Mouse (Mus musculus) hematopoietic stem cell, adult 5-6 weeks (primary cell): ENCODE data around the gene Shc3. TPM values are rescaled to one million over a fixed set of nuclear protein-coding genes. Genes with fewer than 3 reads are reported as not detected.

Source experiments
- ATAC-seq, 2 experiments: fragments of 125-278 bp in 1 of 2; replicated peaks in 1 of 2; 2 replicates each; pipeline ENCODE4 v1.8.0; 2016 to 2017; ENCODE audit warnings: inconsistent platforms in 2 of 2, mild to moderate bottlenecking in 2 of 2, moderate number of reproducible peaks in 2 of 2, low read depth in 1 of 2, moderate TSS enrichment in 1 of 2; ENCODE audit not compliant: low FRiP score in 2 of 2, poor library complexity in 2 of 2, severe bottlenecking in 2 of 2, insufficient read depth in 1 of 2, low TSS enrichment in 1 of 2
- total RNA-seq: library from RNA; stranded (forward); fragments of 172-1452, 232-1000 nt; gene quantifications from 2 replicates; pipeline ENCODE4 v1.2.3, GENCODE M21; 2017

The Shc3 gene
- total RNA-seq, 1 experiment from 2014 or later, result not detected

DNA sequence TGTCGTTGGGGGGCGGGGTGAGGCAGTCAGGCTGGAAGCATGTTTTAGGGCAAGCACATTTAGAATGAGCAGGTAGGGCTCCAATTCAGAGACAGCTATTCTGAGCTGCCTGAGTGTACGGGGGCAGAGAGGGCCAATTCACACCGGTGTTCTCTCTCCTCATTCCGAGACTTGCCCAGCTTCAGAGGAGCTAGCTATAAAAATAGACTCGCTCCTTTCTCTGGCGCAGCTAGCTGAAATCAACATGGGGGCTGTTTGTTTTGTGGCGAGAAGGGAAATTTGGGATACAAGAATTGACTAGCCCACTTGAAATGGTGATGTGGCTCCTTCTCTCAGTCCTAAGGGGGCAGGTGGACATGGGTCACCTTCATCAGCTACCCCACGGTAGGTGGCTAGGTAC is 60.4 kb downstream of the Shc3 start:
- no peak for ATAC-seq

DNA sequence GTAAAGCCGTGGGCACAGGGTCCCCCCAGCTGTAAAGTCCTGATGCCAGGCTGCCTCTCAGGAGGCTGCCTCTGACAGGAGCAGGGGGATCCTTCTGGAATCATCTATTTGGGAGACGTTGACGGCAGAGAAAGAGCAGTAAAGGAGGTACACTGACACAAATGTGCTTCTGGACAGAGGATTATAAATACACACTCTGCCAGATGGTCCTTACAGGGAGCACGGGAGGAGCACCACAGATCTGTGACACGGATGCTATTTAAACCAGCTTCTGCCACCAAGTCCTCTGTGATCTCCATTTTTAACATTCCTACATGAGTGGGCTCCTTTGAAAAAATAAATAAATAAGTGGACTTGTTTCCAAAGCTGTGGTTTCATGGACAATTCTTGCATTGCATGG is 63.5 kb downstream of the Shc3 start:
- no peak for ATAC-seq

DNA sequence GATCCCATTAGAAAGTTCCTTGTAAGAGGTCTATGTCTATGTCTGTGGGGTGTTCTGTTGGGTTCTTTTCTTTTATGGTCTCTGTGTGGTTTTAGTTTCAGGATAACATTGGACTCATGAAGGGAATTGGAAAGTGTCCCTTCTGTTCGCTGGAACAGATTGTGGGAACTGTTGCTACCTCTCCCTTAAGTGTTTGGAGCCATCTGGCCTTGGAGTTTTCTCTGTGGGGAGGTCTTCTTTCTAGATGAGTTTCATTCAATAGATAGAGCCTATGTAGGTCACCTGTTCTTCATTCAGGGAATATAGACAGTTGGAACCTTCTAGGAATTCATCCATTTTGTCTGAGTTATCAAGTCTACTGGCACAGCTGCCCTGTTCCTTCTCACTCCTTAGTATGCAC is 69.5 kb downstream of the Shc3 start:
- ATAC-seq, result no peak

DNA sequence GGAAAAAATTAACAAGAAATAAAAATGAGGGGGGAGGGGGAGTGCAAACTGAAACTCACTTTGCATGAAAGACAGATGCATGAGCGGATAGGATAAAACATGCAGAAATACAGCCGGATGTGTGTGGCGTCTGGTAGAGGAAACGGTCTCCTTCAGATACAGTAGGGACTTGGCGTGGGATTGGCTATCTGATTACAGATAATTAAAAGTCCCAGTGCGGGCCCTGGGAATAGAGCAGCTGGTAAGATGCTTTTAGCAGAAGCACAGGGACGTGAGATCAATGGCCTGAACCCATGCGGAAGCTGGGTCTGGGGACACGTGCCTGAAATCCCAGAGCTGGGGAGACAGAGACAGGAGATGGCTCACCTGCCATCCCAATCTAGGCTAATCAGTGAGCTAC is 75.5 kb downstream of the Shc3 start:
- no peak for ATAC-seq

DNA sequence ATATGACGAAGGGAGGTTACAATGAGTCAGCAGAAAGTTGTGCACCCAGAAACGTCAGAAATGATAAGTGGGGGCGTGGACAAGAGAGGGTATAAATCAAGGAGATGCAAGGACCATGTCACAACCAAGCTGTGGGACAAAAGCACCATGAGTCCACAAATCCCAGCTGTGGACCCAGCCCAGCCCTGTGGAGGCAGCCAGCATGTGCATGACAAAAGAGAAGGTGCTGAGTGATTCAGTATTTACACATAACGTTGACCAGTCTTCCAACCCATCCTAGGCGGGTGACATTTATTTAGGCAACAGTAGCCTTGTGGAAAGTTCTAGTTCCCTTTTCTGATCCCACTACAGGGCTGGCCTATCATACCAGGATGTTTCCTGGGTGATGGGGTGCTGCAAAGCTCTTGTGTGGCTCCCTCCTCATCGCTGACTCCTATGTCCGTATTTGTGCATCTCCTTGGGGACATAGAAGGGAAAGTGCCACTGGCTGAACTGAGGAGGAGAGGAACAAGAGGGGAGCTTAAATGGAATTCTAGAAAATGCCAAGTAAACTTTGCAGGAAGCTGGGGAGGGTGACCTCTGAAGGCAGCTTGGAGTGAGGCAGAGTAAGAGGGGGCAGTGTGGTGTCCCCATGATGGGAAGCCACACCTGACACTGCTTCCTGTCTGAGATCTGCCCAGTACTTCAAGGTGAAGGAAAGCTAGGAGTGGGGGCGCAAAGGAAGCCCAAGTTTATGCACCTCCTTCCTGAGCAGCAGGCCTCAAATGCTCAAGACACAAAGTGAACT is 77.4 kb downstream of the Shc3 start:
- peak; percentile 14 to 22; a peak in 2 of 4 replicates for ATAC-seq

DNA sequence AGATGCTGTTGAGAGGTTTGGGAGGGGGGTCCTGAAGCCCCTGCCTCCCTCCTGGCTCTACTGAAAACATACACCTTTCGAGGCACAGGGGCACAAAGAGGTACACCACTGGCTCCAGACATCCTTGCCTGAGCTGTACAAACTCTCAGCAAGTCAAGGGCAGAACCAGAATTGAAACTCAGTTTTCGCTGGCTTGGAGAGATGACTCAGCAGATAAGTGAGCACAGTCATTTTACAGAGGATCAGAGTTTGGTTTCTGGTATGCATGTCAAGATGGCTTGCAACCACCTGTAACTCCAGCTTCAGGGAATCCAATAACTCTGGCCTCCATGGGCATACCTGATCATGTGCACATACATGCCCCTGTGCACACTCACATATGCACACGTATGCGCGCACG is 79.0 kb downstream of the Shc3 start:
- ATAC-seq, result no peak

DNA sequence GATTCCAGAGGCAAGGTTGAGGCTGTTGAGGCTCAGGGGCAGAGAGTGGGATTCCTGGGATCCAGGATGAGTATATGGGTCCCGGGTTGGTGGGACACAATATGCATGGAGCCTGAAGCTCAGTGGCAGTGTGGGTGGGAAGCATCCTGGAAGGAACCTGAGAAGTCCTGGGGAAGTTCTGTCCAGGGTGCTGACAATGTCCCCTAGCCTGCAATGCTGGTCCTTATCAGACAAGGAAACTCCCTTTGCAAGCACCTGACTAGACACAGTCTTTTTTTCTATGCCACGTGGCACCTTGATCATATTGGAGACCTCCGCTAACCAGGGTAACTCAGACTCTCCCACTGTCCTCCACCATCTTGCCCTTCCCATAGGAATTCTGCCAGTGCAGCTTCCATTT is 80.3 kb downstream of the Shc3 start:
- no peak for ATAC-seq

DNA sequence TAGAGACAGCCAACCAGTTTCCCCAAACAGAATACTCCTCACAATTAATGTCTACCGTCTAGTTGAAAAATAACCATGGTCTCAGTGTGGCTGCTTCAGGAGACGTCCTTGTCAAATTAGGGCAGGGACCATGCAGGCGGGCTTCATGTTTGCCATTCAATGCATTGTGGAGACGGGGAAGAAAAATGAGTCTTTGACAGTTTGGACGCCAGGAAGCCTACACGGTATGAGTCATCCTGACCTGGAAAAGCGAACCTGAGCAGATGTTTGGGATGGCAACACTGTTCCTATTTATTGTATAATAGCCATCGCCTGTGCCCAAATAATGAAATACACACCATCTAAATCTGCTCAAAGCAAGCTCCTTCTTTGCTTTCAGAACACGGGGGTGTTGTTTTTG is 83.9 kb downstream of the Shc3 start:
- ATAC-seq, result no peak

DNA sequence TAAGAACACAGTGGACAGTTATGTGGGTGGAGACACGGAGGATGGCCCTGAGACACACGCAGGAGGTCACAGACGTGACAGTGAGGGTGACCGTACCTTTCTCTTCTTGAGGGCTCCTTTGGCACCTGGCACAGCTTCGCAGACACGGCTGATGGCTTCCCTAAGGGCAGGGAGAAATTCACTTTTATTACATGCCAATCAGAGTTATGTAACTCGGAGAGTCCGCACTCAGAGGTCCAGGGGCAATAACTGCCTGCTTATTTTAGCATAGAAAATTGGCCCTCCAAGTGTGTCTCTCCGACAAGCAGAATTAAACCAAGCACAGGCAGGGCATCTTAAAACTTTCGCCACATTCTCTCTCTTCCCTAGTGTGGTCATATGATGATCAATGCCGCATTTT is 86.4 kb downstream of the Shc3 start:
- ATAC-seq, result no peak

DNA sequence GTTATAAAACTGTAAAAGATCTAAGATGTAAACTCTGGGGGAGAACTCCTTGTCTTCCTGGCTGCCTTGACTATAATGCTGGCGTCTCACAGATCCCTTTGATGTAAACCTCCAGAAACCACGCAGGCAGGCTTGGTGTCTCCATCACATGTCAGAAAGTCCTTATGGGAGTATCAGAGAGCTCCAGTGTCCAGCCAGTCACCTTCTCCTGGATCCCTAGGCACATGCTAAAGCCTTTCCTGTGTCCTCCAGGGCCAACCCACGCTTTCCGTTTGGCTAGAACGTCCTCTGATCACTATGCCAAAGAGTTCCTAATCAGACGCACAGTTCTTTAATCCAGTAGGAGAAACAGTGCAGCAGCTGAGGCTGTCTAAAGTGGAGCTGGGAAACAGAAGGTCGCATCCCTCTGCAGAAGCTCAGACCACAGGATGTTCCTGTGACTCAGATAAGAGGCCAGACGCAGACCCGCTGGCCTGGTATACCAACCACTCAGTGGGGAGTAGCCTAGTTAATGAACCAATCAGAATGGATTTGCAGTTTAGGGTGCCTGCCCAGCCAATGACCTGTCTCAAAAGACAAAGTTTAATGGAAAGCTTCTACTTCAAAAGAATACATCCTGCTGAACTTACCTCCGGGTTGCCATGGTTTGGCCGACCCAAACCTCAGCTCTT is 88.7 kb downstream of the Shc3 start:
- peak; percentile 27 to 74; a peak in 3 of 4 replicates for ATAC-seq

DNA sequence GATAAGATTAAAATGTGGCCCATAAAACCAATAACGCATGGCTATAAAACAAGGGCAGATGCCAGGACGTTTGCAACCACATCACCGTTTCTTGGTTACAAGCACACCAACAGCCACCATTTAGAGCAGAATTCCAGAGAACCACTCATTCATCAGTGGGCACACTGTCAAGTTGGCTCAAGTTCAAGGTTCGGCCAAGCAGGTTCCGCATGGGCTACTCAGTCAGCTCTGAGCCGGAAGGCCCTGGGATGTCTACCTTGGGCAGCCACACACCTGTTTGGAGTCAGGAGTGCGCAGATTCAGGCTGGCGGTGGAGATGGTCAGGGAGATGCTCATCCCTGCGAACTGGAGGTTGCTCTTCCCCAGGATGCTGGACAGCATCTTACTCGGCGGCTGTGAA is 89.4 kb downstream of the Shc3 start:
- ATAC-seq, result no peak

DNA sequence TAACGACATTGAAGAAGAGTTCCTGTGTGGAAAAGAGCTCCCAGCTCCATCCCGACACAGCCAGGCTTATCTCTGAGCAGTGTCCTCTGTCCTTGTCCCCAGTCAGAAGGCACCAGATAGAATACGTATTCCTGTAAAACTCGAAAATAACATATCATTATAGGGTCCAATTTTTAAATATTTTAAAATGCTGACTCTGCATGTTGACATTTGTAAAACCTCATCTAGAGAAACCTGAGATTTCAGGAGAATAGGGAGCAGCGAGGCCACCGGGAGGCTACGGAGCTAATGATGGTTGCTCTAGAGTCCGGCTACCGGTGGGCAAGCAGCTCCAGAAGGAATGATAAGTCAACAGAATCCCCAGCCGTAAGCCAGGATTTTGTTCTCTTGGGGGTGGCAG is 92.2 kb downstream of the Shc3 start:
- ATAC-seq, result no peak

DNA sequence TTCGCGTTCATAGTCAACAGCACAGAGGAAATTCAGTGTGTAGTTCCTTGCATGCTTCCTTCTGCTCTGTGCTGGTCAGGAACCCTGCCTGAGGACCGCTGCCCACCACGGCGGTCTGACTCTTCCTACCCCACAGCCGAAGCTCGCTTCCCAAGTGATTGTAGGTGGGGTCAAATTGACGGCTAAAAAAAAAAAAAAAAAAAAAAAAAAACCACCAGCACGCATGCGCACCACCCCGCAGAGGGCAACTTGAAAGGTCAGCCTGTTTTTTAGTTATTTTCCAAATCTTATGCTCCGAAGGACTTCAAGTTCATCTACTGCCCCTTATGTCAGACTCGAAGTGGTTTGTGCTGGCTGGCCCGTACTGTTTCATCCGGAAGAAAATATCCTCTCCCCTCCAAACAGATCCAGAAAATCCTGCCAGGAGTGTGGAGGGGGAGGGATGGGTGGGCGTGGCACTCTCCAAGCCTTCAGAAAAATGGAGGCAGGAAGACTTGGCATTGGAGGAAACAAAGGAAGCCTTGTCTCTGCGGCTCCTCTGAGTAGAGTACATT is 100.4 kb downstream of the Shc3 start:
- ATAC-seq, result no peak

DNA sequence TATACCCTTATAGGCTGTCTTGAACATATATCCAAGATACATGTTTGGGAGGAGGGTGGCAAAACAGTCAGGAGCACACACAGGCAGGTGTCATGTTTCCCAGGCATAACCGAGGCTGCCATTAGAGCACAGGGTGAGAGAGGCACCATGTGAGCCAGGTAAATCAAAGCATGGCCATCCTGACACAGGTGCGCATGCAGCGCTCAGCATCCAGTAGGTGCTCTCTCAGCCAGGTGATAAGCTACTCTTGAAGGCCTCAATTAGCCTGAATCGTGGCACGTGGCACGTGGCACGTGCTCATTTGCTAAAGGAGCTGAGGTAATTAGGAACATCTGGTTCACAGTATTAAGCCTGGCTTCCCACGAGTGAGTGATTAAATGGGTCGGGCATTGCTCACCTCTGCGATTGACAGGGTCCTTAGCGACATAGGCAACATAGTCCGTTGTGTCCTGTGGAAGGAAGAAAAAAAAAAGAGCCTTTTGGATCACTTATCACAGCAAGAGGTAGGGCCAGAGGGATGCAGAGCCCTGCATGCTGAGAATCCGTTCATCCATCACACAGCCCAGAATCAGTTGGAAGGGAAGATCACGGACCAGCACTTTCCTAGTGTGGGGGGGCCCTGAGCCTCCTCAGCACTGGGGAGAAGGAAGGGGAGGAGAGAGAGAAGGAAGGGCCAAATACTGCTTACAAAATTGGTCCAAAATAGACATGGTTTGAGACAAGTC is 102.9 kb downstream of the Shc3 start:
- ATAC-seq, result no peak

DNA sequence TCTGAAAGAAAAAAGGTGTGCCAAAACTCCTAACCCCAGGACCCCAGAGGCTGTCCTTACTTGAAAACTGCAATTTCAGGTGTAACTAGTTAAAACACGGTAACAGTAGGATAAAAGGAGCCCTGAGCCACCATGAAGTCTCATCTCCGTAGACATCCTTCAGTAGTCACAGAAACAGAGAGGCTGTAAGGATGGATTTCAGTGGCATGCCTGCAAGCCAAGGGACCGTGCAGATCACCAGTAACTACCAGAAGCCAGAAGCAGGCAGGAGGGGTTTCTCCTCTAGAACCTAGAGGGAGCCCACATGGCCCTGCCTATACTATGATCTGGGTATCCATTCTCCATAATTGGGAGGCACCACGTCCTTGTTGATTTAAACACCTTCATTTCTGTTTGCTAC is 104.9 kb downstream of the Shc3 start:
- no peak for ATAC-seq

DNA sequence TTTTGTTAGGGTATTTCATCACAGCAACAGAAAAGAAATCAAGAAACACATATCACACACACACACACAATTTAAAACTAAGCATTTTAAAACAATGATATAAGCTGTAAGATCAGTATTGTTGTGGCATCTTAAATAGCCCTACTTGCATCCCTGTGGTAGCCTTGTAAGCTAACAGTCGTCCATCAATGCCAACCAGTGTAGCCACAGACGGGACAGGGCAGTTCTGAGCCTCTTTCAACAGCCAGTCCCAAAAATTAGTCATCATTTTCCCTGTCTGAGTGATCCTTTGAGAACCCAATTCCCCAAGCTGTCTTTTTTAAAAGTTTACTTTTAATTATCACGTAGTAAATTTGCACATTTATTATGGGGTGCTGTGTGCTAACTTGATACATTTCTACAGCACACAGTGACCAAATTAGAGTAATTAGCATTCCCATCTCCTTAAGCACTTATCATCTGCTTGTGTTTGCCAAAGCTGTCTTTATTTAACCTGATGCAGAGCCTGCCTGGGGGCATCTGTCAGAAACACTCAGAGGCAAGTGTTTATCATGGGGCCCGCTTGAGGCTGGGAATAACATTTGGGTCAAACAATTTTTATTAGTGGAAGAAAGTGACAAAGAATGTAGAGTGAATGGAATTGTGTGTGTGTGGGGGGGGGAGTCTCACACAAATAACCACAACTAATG is 112.9 kb downstream of the Shc3 start:
- no peak for ATAC-seq

DNA sequence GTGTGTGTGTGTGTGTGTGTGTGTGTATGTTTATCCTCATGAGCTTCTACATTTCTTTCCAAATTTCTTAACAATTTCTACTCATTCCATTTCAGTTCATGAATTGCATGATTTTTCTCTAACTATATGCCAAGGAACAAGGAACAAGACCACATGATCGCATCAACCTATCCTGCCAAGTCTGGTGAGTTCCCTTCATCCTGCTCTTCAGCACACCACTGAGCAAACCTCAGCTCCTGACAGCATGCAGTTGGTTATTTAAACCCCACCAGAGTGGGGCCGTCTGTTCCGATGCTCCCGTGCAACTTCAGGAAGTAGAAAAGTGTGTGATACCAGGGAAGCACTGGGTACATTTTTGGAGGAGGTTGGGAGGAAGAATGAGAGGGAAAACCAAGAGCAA is 122.7 kb downstream of the Shc3 start:
- ATAC-seq, result no peak

DNA sequence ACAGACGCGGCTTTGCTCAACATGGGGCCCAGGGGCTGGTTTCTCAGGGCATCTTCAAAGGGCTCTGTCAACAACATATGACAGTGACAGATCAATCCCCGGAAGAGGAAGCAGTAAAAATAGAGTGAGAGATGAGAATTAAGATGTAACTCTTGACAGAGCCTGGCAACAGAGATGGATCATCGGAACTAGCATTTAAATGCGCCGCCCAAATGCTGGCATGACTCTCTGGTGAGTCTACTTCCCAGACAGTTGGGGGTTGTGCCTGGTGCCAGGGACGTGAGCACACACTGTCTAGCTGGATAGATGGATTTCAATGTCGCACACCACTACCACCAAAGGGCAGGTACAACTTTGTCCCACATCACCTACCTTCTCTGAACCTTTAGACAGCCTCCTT is 126.3 kb downstream of the Shc3 start:
- no peak for ATAC-seq
